Mouse (Mus musculus) heart, adult 2 months (tissue): ENCODE data around the gene Nat8.
"Not testable (repeated sequence)": the region's sequence is repeated elsewhere in the genome, so short reads cannot be mapped to it uniquely, and the experiment has no call there.

Experiments
- CTCF ChIP-seq: fragments of 200-600 bp; IDR thresholded peaks from 2 replicates; pipeline ENCODE4 v1.8.1; 2022; ENCODE audit warnings: antibody characterized with exemption, mild to moderate bottlenecking, moderate library complexity
- POLR2A ChIP-seq: fragments of 200-500 bp; IDR thresholded peaks from 2 replicates; pipeline ENCODE4 v1.6.1; 2011; ENCODE audit warnings: mild to moderate bottlenecking, low read depth, low read length, control low read depth; ENCODE audit not compliant: insufficient read depth

DNA sequence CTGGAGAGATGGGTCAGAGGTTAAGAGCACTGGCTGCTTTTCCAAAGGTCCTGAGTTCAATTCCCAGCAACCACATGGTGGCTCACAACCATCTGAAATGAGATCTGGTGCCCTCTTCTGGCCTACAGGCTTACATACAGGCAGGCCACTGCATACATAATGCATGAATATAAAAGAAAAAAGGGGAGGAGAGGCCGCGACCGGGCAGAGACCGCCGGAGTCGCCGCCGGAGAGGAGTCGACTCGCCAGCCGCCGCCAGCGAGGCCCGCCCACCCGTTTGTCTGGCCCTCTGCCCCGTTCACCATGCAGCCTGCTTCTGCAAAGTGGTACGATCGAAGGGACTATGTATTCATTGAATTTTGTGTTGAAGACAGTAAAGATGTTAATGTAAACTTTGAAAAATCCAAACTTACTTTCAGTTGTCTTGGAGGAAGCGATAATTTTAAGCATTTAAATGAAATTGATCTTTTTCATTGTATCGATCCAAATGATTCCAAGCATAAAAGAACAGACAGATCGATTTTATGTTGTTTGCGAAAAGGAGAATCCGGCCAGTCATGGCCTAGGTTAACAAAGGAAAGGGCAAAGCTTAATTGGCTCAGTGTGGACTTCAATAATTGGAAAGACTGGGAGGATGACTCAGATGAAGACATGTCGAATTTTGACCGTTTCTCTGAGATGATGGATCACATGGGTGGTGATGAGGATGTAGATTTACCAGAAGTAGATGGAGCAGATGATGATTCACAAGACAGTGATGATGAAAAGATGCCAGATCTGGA, 12.0 kb upstream of the Nat8 start:
- not testable (repeated sequence) for TF ChIP-seq POLR2A, CTCF
